In the genomic region with DNA sequence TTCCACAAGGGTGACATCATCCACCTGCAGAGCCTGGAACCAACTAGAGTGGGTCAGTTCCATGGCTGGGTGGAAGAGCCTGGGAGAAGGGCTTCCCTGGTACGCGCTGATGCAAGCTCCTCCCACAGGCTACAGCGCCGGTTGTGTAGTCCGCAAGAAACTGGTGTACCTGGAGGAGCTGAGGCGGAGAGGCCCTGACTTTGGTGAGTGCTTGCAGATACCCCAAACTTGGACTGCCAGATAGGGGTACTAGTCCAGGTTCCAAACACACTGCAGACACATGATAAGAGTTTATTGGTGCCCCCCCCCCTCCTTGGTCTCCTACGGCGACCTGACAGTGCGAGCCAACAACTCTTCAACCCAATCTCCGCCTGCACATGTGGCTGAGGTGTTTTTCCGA, we compare ENCODE assay signal across 8 mouse cellular contexts. TPM values are rescaled to one million over a fixed set of nuclear protein-coding genes. Genes with fewer than 3 reads are reported as not detected.
DNase-seq lines count a peak whose midpoint lies in the region; ATAC-seq and TF ChIP-seq lines count a peak whose summit lies in the region.

No protein-coding gene starts in this region.

- no peaks in the 10 kb centered on the region for H3K9me3 ChIP-seq in forebrain, embryonic 10.5 days
- H3K9me3 ChIP-seq in limb, embryonic 15.5 days: no peaks in the 10 kb centered on the region
- H3K9me3 ChIP-seq in neural tube, embryonic 14.5 days (ENCODE audit: control insufficient read depth, low read length): no peaks in the 10 kb centered on the region

- no peak for TF ChIP-seq CTCF in lung, adult 2 months (IDR thresholded peaks at IDR 0.05; ENCODE audit: insufficient read depth, low read length)

- no peak overlapping the region for H3K9ac ChIP-seq in limb, embryonic 15.5 days
- H3K9ac ChIP-seq in neural tube, embryonic 14.5 days (replicated peaks; ENCODE audit: low read depth, low read length): no peak overlapping the region

- peaks cover 8% of the 10 kb centered on the region; the same call in 1 of the 2 replicates for H3K4me1 ChIP-seq in lung, adult 2 months (ENCODE audit: control insufficient read depth, insufficient read depth, low read length)
- H3K4me1 ChIP-seq in forebrain, embryonic 10.5 days: peaks cover 17% of the 10 kb centered on the region
- H3K4me1 ChIP-seq in limb, embryonic 15.5 days: peaks cover 13% of the 10 kb centered on the region
- H3K4me1 ChIP-seq in neural tube, embryonic 14.5 days (ENCODE audit: control insufficient read depth, insufficient read depth, low read length): 0 out of 2 replicates have a peak, but pooled peaks cover 7% of the 10 kb centered on the region

- peaks cover 48% of the 10 kb centered on the region for H3K27me3 ChIP-seq in forebrain, embryonic 10.5 days (ENCODE audit: poor library complexity, severe bottlenecking)
- H3K27me3 ChIP-seq in limb, embryonic 15.5 days: peaks cover 15% of the 10 kb centered on the region
- H3K27me3 ChIP-seq in neural tube, embryonic 14.5 days (ENCODE audit: control insufficient read depth, insufficient read depth, low read length): no peaks in the 10 kb centered on the region; the same call in 1 of the 2 replicates

- H3K36me3 ChIP-seq in forebrain, embryonic 10.5 days (replicated peaks): no peaks in the 10 kb centered on the region
- no peaks in the 10 kb centered on the region for H3K36me3 ChIP-seq in limb, embryonic 15.5 days
- no peaks in the 10 kb centered on the region for H3K36me3 ChIP-seq in neural tube, embryonic 14.5 days (ENCODE audit: control insufficient read depth, insufficient read depth, low read length)

- peak; percentile 17 for DNase-seq in lung, adult 2 months
- no peak for DNase-seq in lung, postnatal 14 days
- no peak for DNase-seq in forebrain, embryonic 10.5 days (ENCODE audit: extremely low spot score, low spot score)
- DNase-seq in ovary, adult 18-20 months (ENCODE audit: low spot score): no peak
- no peak for DNase-seq in layer of hippocampus, postnatal 14 days (ENCODE audit: low spot score in 2 of 2)
- DNase-seq in left cerebral cortex, adult 8-10 months (ENCODE audit: low spot score in 2 of 2): no peak

- H3K4me2 ChIP-seq in limb, embryonic 15.5 days: peak overlapping the region; percentile 69
- peak overlapping the region; percentile 56 for H3K4me2 ChIP-seq in neural tube, embryonic 14.5 days (ENCODE audit: low read depth, low read length)

- WGBS in lung, adult 2 months: 7% methylated on average over 11 of the region's 11 CpGs
- 5% methylated on average over 11 of the region's 11 CpGs for whole genome bisulfite sequencing in forebrain, embryonic 10.5 days
- WGBS in limb, embryonic 15.5 days: 3% methylated on average over 11 of the region's 11 CpGs
- WGBS in neural tube, embryonic 14.5 days: 6% methylated on average over 11 of the region's 11 CpGs

- H3K27ac ChIP-seq in forebrain, embryonic 10.5 days: no peak overlapping the region
- no peak overlapping the region for H3K27ac ChIP-seq in limb, embryonic 15.5 days
- no peak overlapping the region for H3K27ac ChIP-seq in neural tube, embryonic 14.5 days (ENCODE audit: low read depth, low read length)

- TF ChIP-seq POLR2A in lung, adult 2 months (IDR thresholded peaks at IDR 0.05; ENCODE audit: borderline replicate concordance, extremely low read depth, low read depth, low read length): no peak

- peak overlapping the region; percentile 5 for H3K4me3 ChIP-seq in lung, adult 2 months (replicated peaks; ENCODE audit: extremely low read depth, low read depth, low read length)
- H3K4me3 ChIP-seq in forebrain, embryonic 10.5 days: peak overlapping the region; percentile 50
- H3K4me3 ChIP-seq in limb, embryonic 15.5 days: peak overlapping the region; percentile 42
- H3K4me3 ChIP-seq in neural tube, embryonic 14.5 days (ENCODE audit: low read depth, low read length): peak overlapping the region; percentile 22; the same call in 1 of the 2 replicates

- ATAC-seq in limb, embryonic 15.5 days (ENCODE audit: insufficient number of reproducible peaks, low FRiP score, low TSS enrichment, low read depth): 0 out of 2 replicates have a peak, but pooled peaks have one; percentile 42
- no peak for ATAC-seq in neural tube, embryonic 14.5 days (ENCODE audit: low read depth)

RNA-seq across cellular contexts. Expression of gene Alkbh5, which starts 27.2 kb away (rescaled TPM):
- polyA plus RNA-seq in lung, adult 2 months (2012; rRNA removed): 28.0 and 28.3 TPM in 2 replicates
- 32.3 and 39.9 TPM in 2 replicates for polyA plus RNA-seq in forebrain, embryonic 10.5 days (2016; fragmentation: Nextera tagmentation; extraction: Ambion mirVana)
- 33.1 and 37.7 TPM in 2 replicates for polyA plus RNA-seq in limb, embryonic 15.5 days (2015; fragmentation: Nextera tagmentation; extraction: Ambion mirVana)
- polyA plus RNA-seq in neural tube, embryonic 14.5 days (2014; fragmentation: Nextera tagmentation; extraction: Ambion mirVana): 17.0 and 19.9 TPM in 2 replicates
- total RNA-seq in layer of hippocampus, postnatal 14 days (2021): 10 to 100 TPM; 44.7 to 46.2 TPM
- total RNA-seq in left cerebral cortex, adult 8-10 months (2022): 10 to 100 TPM; 52.7 to 58.2 (median 54.9) TPM

RNA-seq across cellular contexts. Expression of gene Myo15, which starts 39.8 kb away (rescaled TPM):
- polyA plus RNA-seq in lung, adult 2 months (2012; rRNA removed): 0.43 and 0.45 TPM in 2 replicates
- polyA plus RNA-seq in forebrain, embryonic 10.5 days (2016; fragmentation: Nextera tagmentation; extraction: Ambion mirVana): 0.02 and 0.10 TPM in 2 replicates
- polyA plus RNA-seq in limb, embryonic 15.5 days (2015; fragmentation: Nextera tagmentation; extraction: Ambion mirVana): 0.35 and 0.72 TPM in 2 replicates
- polyA plus RNA-seq in neural tube, embryonic 14.5 days (2014; fragmentation: Nextera tagmentation; extraction: Ambion mirVana): 0.19 and 0.36 TPM in 2 replicates
- total RNA-seq in layer of hippocampus, postnatal 14 days (2021): under 1 TPM; 0.12 to 0.19 TPM
- under 1 TPM; 0.06 to 0.21 (median 0.18) TPM for total RNA-seq in left cerebral cortex, adult 8-10 months (2022)

RNA-seq across cellular contexts. Expression of gene Drg2, which starts 54.6 kb away (rescaled TPM):
- polyA plus RNA-seq in lung, adult 2 months (2012; rRNA removed): 31.7 and 40.3 TPM in 2 replicates
- polyA plus RNA-seq in forebrain, embryonic 10.5 days (2016; fragmentation: Nextera tagmentation; extraction: Ambion mirVana): 129 and 130 TPM in 2 replicates
- polyA plus RNA-seq in limb, embryonic 15.5 days (2015; fragmentation: Nextera tagmentation; extraction: Ambion mirVana): 103 and 111 TPM in 2 replicates
- polyA plus RNA-seq in neural tube, embryonic 14.5 days (2014; fragmentation: Nextera tagmentation; extraction: Ambion mirVana): 90.6 and 95.6 TPM in 2 replicates
- 10 to 100 TPM; 71.9 to 76.9 TPM for total RNA-seq in layer of hippocampus, postnatal 14 days (2021)
- 10 to 100 TPM; 66.9 to 74.1 (median 69.2) TPM for total RNA-seq in left cerebral cortex, adult 8-10 months (2022)
